Mouse (Mus musculus): Measurements from ENCODE around the gene Mrps12. TPM values are rescaled to one million over a fixed set of nuclear protein-coding genes. Genes with fewer than 3 reads are reported as not detected.

Gene Mrps12
- polyA plus RNA-seq, 1 experiment from 2014 or later = 141 TPM

DNA sequence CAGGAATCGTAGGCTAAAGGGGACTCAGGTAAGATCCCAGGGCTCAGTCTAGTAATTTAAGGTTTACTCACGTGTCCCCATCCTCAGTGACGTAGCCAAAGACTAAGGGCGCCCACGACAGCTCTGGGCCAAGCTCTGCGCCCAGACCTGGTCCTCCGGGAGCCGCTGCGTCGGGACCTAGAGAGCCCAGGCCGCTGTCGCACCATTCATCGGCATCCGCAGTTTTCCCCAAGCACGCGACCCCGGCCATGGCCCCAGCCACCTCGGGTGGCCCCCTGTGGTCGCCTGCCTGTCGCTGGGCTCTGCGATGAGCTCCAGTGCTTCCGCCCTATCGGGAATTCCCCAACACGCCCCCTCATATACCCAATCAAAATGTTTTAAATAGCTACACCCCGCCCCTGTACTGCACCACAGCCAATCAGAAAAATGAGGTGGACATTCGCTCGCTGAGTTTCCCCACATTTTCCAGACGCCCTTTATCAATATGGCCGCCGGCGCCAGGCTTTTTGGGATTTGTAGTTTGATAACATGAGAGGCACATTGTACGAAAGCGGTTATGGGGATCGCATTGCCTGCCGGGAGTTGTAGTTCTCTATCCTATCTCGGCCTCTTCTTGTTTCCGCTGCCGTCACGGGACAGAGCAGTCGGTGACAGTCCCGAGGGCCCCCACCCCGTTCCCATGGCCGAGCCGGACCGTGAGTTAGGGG is 24.7 kb upstream of the Mrps12 start, which contains the start of gene Sirt2:
Gene Sirt2 (plus strand): TSS at position 563 of the 707 bp plus-strand sequence.
- peak within 1 kb of the TSS; percentile 72 for H3K4me3 ChIP-seq (ENCODE audit: low read length)
- H3K9me3 ChIP-seq (ENCODE audit: low read length) = no peaks in the 10 kb centered on the region
- peaks cover 13% of the 10 kb centered on the region for H3K4me1 ChIP-seq (ENCODE audit: insufficient read depth, low read length)
- WGBS = under 1% methylated on average over 45 of the region's 45 CpGs
- peak within 1 kb of the TSS; percentile 66 for H3K4me2 ChIP-seq (replicated peaks; ENCODE audit: low read depth, low read length)
- peaks cover 6% of the 10 kb centered on the region for H3K36me3 ChIP-seq (ENCODE audit: insufficient read depth, low read length)
- H3K27me3 ChIP-seq (ENCODE audit: insufficient read depth, low read length) = no peaks in the 10 kb centered on the region
- peak within 1 kb of the TSS; percentile 90 for H3K9ac ChIP-seq (replicated peaks; ENCODE audit: low read length)
- H3K27ac ChIP-seq (ENCODE audit: low read length) = no peak within 1 kb of the TSS
- ATAC-seq (ENCODE audit: low FRiP score, low TSS enrichment) = peak; percentile 99

DNA sequence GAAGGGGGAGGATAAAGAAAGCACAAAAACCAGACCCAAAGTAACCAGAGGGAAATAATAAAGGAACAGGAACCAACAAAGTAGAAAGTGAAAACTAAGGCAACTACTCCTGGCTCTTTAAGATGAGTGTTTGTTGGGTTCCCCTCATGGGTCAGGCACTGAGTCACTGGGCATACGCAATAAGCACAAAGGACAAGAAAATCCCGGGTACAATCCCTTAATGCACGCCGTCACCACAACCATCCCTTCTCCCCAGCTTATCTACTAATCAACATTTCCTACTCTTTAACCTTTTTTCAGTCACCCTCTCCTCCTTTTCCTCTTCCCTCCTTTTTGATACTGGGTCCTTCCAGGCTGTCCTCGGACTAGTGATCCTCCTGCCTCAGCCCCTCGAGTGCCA is 23.6 kb upstream of the Mrps12 start:
- ATAC-seq (ENCODE audit: low FRiP score, low TSS enrichment) = no peak
- Histone ChIP-seq H3K4me3 (ENCODE audit: low read length) (peak overlapping the region; percentile 72), H3K27ac (ENCODE audit: low read length) (no peak overlapping the region), H3K9ac (replicated peaks; ENCODE audit: low read length) (0 out of 2 replicates have a peak overlapping the region, but pooled peaks have one; percentile 75), H3K27me3 (ENCODE audit: insufficient read depth, low read length) (no peaks in the 10 kb centered on the region), H3K4me2 (replicated peaks; ENCODE audit: low read depth, low read length) (peak overlapping the region; percentile 66), H3K9me3 (ENCODE audit: low read length) (no peaks in the 10 kb centered on the region), H3K36me3 (ENCODE audit: insufficient read depth, low read length) (peaks cover 14% of the 10 kb centered on the region), H3K4me1 (ENCODE audit: insufficient read depth, low read length) (peaks cover 13% of the 10 kb centered on the region)
- WGBS = 86% methylated on average over 6 of the region's 6 CpGs

- ATAC-seq (ENCODE audit: low FRiP score, low TSS enrichment) = no peak
- Histone ChIP-seq H3K4me2 (replicated peaks; ENCODE audit: low read depth, low read length) (no peak overlapping the region), H3K4me3 (ENCODE audit: low read length) (no peak overlapping the region), H3K4me1 (ENCODE audit: insufficient read depth, low read length) (peaks cover 6% of the 10 kb centered on the region; the same call in 1 of the 2 replicates), H3K36me3 (ENCODE audit: insufficient read depth, low read length) (peaks cover 26% of the 10 kb centered on the region), H3K9ac (replicated peaks; ENCODE audit: low read length) (no peak overlapping the region), H3K9me3 (ENCODE audit: low read length) (no peaks in the 10 kb centered on the region), H3K27ac (ENCODE audit: low read length) (no peak overlapping the region), H3K27me3 (ENCODE audit: insufficient read depth, low read length) (no peaks in the 10 kb centered on the region)
- 89% methylated on average over 9 of the region's 9 CpGs for WGBS
These were observed 20.3 kb upstream of the Mrps12 start for GRCm38 (mm10) chr7:28761907-28762306.

DNA sequence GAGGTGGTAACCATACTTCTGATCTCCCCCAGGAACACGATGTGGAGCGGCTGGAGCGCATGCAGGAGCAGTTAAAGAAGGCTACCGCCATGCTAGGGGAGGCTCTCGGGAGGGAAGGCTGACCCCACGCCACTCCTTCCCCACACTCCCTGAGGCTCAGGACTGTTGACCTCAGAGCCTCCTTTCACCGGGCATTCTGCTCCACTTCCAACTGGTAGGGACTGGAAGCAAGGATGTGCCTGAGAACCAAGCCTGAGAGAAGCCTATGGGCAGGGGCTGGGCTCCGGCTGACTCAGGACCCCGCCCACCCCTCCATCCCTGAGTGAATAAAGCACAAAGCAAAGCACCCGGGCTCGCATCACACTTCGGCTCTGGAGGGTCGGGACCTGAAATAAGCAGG is 17.0 kb upstream of the Mrps12 start:
- H3K4me2 ChIP-seq (replicated peaks; ENCODE audit: low read depth, low read length) = no peak overlapping the region
- WGBS = 89% methylated on average over 13 of the region's 13 CpGs
- ATAC-seq (ENCODE audit: low FRiP score, low TSS enrichment) = no peak

GRCm38 (mm10) chr7:28756079-28756478 is 14.5 kb upstream of the Mrps12 start, which contains the start of gene Ccer2:
TSS of gene Ccer2 (plus strand) at chr7:28756174.
- H3K4me1 ChIP-seq (ENCODE audit: insufficient read depth, low read length) = peaks cover 6% of the 10 kb centered on the region
- 4% methylated on average over 17 of the region's 17 CpGs for WGBS
- no peak within 1 kb of the TSS for H3K4me3 ChIP-seq (ENCODE audit: low read length)
- peaks cover 10% of the 10 kb centered on the region; the same call in 1 of the 2 replicates for H3K27me3 ChIP-seq (ENCODE audit: insufficient read depth, low read length)
- H3K9me3 ChIP-seq (ENCODE audit: low read length) = no peaks in the 10 kb centered on the region
- no peak within 1 kb of the TSS for H3K27ac ChIP-seq (ENCODE audit: low read length)
- 0 out of 2 replicates have a peak, but pooled peaks have one; percentile 29 for ATAC-seq (ENCODE audit: low FRiP score, low TSS enrichment)
- H3K4me2 ChIP-seq (replicated peaks; ENCODE audit: low read depth, low read length) = peak within 1 kb of the TSS; percentile 36
- H3K9ac ChIP-seq (replicated peaks; ENCODE audit: low read length) = no peak within 1 kb of the TSS
- peaks cover 25% of the 10 kb centered on the region for H3K36me3 ChIP-seq (ENCODE audit: insufficient read depth, low read length)

More for the DNA sequence above, 17.0 kb upstream of the Mrps12 start:
- no peak overlapping the region for H3K4me3 ChIP-seq (ENCODE audit: low read length)
- no peak overlapping the region for H3K27ac ChIP-seq (ENCODE audit: low read length)
- H3K4me1 ChIP-seq (ENCODE audit: insufficient read depth, low read length) = peaks cover 6% of the 10 kb centered on the region
- H3K9ac ChIP-seq (replicated peaks; ENCODE audit: low read length) = no peak overlapping the region
- no peaks in the 10 kb centered on the region for H3K9me3 ChIP-seq (ENCODE audit: low read length)
- peaks cover 10% of the 10 kb centered on the region; the same call in 1 of the 2 replicates for H3K27me3 ChIP-seq (ENCODE audit: insufficient read depth, low read length)
- peaks cover 26% of the 10 kb centered on the region for H3K36me3 ChIP-seq (ENCODE audit: insufficient read depth, low read length)

GRCm38 (mm10) chr7:28749935-28750334 is 8.3 kb upstream of the Mrps12 start:
- H3K27me3 ChIP-seq (ENCODE audit: insufficient read depth, low read length) = no peaks in the 10 kb centered on the region
- no peak overlapping the region for H3K4me3 ChIP-seq (ENCODE audit: low read length)
- H3K4me2 ChIP-seq (replicated peaks; ENCODE audit: low read depth, low read length) = no peak overlapping the region
- no peak; the same call in 1 of the 2 replicates for ATAC-seq (ENCODE audit: low FRiP score, low TSS enrichment)
- H3K9ac ChIP-seq (replicated peaks; ENCODE audit: low read length) = no peak overlapping the region
- H3K9me3 ChIP-seq (ENCODE audit: low read length) = no peaks in the 10 kb centered on the region
- H3K4me1 ChIP-seq (ENCODE audit: insufficient read depth, low read length) = no peaks in the 10 kb centered on the region
- WGBS = 95% methylated on average over 7 of the region's 7 CpGs
- H3K27ac ChIP-seq (ENCODE audit: low read length) = no peak overlapping the region
- H3K36me3 ChIP-seq (ENCODE audit: insufficient read depth, low read length) = peaks cover 14% of the 10 kb centered on the region

GRCm38 (mm10) chr7:28741368-28741708 is 282 bp downstream of the Mrps12 start:
- WGBS = under 1% methylated on average over 13 of the region's 13 CpGs
- H3K27ac ChIP-seq (ENCODE audit: low read length) = peak overlapping the region; percentile 54; the same call in 1 of the 2 replicates
- peak overlapping the region; percentile 58 for H3K4me3 ChIP-seq (ENCODE audit: low read length)
- ATAC-seq (ENCODE audit: low FRiP score, low TSS enrichment) = peak; percentile 22; the same call in 1 of the 2 replicates
- peaks cover 30% of the 10 kb centered on the region for H3K36me3 ChIP-seq (ENCODE audit: insufficient read depth, low read length)
- H3K4me2 ChIP-seq (replicated peaks; ENCODE audit: low read depth, low read length) = peak overlapping the region; percentile 75
- no peaks in the 10 kb centered on the region for H3K9me3 ChIP-seq (ENCODE audit: low read length)
- H3K4me1 ChIP-seq (ENCODE audit: insufficient read depth, low read length) = peaks cover 11% of the 10 kb centered on the region
- no peaks in the 10 kb centered on the region for H3K27me3 ChIP-seq (ENCODE audit: insufficient read depth, low read length)
- peak overlapping the region; percentile 83 for H3K9ac ChIP-seq (replicated peaks; ENCODE audit: low read length)

DNA sequence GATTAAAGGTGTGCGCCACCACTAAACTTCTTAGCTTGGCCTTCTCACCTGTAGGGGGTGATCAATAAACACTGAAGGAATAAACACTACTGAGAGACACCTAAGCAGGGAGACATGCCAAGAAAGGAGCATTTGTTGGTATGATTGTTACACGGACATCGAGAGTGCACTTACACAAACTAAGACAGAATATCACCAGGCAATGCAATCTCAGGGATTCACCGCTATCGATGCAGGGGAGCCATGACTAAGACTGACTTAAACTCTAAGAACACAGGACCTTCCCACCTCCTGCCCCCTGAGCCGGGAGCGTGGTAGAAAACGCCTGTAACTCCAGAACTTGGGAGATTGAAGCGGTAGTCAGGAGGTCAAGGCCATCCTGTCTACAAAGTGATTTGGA is 671 bp downstream of the Mrps12 start:
- Histone ChIP-seq H3K4me1 (ENCODE audit: insufficient read depth, low read length) (peaks cover 11% of the 10 kb centered on the region), H3K9ac (replicated peaks; ENCODE audit: low read length) (peak overlapping the region; percentile 83), H3K27me3 (ENCODE audit: insufficient read depth, low read length) (no peaks in the 10 kb centered on the region), H3K9me3 (ENCODE audit: low read length) (no peaks in the 10 kb centered on the region), H3K4me3 (ENCODE audit: low read length) (peak overlapping the region; percentile 58), H3K4me2 (replicated peaks; ENCODE audit: low read depth, low read length) (peak overlapping the region; percentile 75), H3K36me3 (ENCODE audit: insufficient read depth, low read length) (peaks cover 34% of the 10 kb centered on the region), H3K27ac (ENCODE audit: low read length) (peak overlapping the region; percentile 54; the same call in 1 of the 2 replicates)
- no peak for ATAC-seq (ENCODE audit: low FRiP score, low TSS enrichment)
- 28% methylated on average over 9 of the region's 9 CpGs for WGBS

DNA sequence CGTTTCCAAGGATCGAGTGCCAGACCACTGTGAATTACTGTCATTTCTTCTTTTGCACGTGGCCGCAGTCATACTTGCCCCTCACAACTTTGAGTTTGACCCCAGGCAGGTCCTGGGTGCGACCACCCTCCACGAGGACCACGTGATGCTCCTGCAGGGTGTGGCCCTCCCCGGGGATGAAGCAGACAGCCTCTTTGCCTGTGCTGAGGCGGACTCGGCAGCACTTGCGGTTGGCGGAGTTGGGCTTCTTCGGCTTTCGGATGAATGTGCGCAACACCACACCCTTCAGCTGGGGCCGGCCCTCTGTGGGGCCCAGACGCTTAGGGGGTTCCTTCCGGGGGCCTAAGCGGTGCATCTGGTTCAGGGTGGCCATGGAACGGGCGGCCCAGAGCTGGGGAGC is 1.8 kb downstream of the Mrps12 start:
- no peak overlapping the region for H3K4me2 ChIP-seq (replicated peaks; ENCODE audit: low read depth, low read length)
- H3K9ac ChIP-seq (replicated peaks; ENCODE audit: low read length) = no peak overlapping the region
- no peaks in the 10 kb centered on the region for H3K27me3 ChIP-seq (ENCODE audit: insufficient read depth, low read length)
- H3K9me3 ChIP-seq (ENCODE audit: low read length) = no peaks in the 10 kb centered on the region
- no peak overlapping the region for H3K27ac ChIP-seq (ENCODE audit: low read length)
- peaks cover 33% of the 10 kb centered on the region for H3K36me3 ChIP-seq (ENCODE audit: insufficient read depth, low read length)
- peaks cover 11% of the 10 kb centered on the region for H3K4me1 ChIP-seq (ENCODE audit: insufficient read depth, low read length)
- H3K4me3 ChIP-seq (ENCODE audit: low read length) = no peak overlapping the region
- 94% methylated on average over 21 of the region's 21 CpGs for WGBS
- no peak for ATAC-seq (ENCODE audit: low FRiP score, low TSS enrichment)

DNA sequence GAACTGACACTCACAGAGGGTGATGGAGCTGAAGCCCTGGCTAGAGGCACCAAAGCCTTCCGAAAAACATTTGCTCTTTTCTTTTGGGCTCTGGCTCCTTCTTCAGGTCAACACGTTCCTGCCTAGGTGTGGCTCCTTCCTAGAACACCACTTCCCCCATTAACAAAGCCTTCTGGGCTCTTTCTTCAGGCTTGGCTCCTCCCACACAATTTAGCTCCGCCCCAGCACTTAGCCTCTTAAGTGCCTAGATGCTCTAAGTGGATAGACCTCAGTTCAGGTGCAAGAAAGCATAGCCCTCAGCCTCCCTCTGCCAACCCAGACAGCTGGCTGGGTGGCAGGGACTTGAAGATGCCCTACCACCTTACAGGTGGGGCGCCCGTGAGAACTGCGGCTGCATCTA is 5.9 kb downstream of the Mrps12 start:
- no peak overlapping the region for H3K4me3 ChIP-seq (ENCODE audit: low read length)
- 81% methylated on average over 6 of the region's 6 CpGs for whole genome bisulfite sequencing
- ATAC-seq (ENCODE audit: low FRiP score, low TSS enrichment) = no peak

More for the DNA sequence above, 5.9 kb downstream of the Mrps12 start:
- H3K9me3 ChIP-seq (ENCODE audit: low read length) = peaks cover 10% of the 10 kb centered on the region
- no peaks in the 10 kb centered on the region for H3K27me3 ChIP-seq (ENCODE audit: insufficient read depth, low read length)
- H3K36me3 ChIP-seq (ENCODE audit: insufficient read depth, low read length) = peaks cover 36% of the 10 kb centered on the region
- H3K27ac ChIP-seq (ENCODE audit: low read length) = no peak overlapping the region
- no peak overlapping the region for H3K4me2 ChIP-seq (replicated peaks; ENCODE audit: low read depth, low read length)
- H3K9ac ChIP-seq (replicated peaks; ENCODE audit: low read length) = no peak overlapping the region
- peaks cover 4% of the 10 kb centered on the region; the same call in 1 of the 2 replicates for H3K4me1 ChIP-seq (ENCODE audit: insufficient read depth, low read length)
